Mouse (Mus musculus) small intestine, adult 2 months (tissue): Measurements from ENCODE around the gene Cmtm2a.

ENCODE experiments used
- CTCF ChIP-seq: fragments of 200-500 bp; IDR thresholded peaks from 2 replicates; pipeline ENCODE4 v1.5.1; 2012; ENCODE audit warnings: low read depth, mild to moderate bottlenecking, control low read depth, inconsistent platforms, low read length, moderate library complexity, mixed read lengths; ENCODE audit not compliant: insufficient replicate concordance, insufficient read length; ENCODE audit errors: extremely low read depth
- POLR2A ChIP-seq: fragments of 200-500 bp; IDR thresholded peaks from 2 replicates; pipeline ENCODE4 v1.6.1; 2012; ENCODE audit warnings: low read depth, mild to moderate bottlenecking, control low read depth, inconsistent platforms, low read length, moderate library complexity

DNA sequence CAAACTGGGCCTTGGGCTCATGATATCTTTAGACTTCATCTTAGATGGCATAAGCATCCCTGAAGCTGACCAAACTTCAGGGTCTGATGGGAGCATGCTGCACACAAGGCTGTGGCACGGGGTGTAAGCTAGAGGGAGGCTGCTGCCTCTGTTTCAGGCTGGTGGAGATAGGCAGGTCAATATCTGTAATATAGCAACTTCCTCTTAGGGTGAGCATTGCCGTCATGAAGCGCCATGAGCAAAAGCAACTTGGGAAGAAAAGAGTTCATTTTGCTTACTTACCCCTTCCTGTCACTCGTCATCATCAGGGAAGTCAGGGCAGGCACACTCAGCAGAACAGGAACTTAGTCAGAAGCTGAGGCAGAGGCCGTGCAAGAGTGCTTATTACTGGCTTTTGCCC is 40.8 kb upstream of the Cmtm2a start:
- no peak for TF ChIP-seq CTCF
- no peak for TF ChIP-seq POLR2A
